Mouse (Mus musculus): ENCODE data around the gene Cel. TPM values are rescaled to one million over a fixed set of nuclear protein-coding genes. Genes with fewer than 3 reads are reported as not detected.
"Not testable (repeated sequence)": the region's sequence is repeated elsewhere in the genome, so short reads cannot be mapped to it uniquely, and the experiment has no call there.

Gene Cel
- polyA plus RNA-seq, 1 experiment from 2014 or later = not detected

DNA sequence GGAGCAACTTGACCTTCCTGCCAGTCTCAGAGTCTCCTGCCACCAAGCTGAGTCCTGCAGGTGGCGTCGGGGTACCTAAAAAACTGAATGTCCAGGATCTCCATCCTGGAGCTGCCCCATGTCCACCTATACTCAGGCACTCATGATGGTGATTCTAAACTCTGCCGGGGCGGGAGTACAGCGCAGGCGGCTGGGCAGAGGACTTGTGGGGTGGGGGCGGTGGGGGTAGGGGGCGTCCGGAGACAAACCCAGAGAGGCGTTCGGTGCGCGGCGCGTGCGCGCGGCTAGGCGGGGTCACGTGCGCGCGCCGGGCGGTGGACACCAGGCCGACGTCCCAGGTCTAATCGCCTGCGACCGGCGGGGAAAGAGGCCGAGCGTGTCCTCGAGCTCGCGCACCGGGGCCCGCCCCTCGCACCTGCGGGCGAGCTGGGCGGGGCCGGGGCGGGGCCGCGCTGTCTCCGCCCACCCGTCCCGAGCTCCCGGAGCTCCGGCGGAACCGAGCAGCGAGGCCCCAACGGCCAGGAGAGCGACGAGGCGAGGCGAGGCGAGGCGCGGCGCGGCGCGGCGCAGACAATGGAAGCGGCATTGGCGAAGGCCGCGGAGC, 50.3 kb downstream of the Cel start, which contains the start of gene Ralgds:
Gene Ralgds (plus strand): TSS at position 328 of the 604 bp plus-strand sequence.
- no peaks in the 10 kb centered on the region for H3K36me3 ChIP-seq (ENCODE audit: insufficient read depth)
- H3K4me1 ChIP-seq (ENCODE audit: insufficient read depth) = peaks cover 6% of the 10 kb centered on the region; the same call in 1 of the 2 replicates
- peak within 1 kb of the TSS; percentile 70 for H3K4me3 ChIP-seq (ENCODE audit: low read depth, low read length)
- under 1% methylated on average over 67 of the region's 71 CpGs for WGBS
- H3K9me3 ChIP-seq (ENCODE audit: low read depth, low read length) = no peaks in the 10 kb centered on the region
- H3K27ac ChIP-seq (ENCODE audit: low read depth) = peak within 1 kb of the TSS; percentile 72
- H3K9ac ChIP-seq = peak within 1 kb of the TSS; percentile 77
- H3K4me2 ChIP-seq = peak within 1 kb of the TSS; percentile 98
- DNase-seq (peak; percentile 75), ATAC-seq (ENCODE audit: insufficient read depth) (peak; percentile 74)
- TF ChIP-seq CTCF (IDR thresholded peaks at IDR 0.05; ENCODE audit: low read depth) = peak; percentile 26; the same call in 1 of the 2 replicates
- no peaks in the 10 kb centered on the region for H3K27me3 ChIP-seq (ENCODE audit: insufficient read depth, low read length)

DNA sequence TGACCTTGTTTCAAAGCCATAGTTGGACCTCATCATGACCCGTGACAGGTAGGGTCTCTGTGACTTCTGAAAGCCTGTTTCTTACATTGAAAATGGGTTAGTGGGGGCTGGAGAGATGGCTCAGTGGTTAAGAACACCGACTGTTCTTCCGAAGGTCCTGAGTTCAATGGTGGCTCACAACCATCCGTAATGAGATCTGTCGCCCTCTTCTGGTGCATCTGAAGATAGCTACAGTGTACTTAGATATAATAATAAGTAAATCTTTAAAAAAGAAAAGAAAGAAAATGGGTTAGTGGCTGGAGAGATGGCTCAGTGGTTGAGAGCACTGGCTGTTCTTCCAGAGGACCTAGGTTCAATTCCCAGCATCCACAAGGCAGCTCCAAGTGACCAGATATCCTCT, 51.6 kb downstream of the Cel start:
- not testable (repeated sequence) for H3K4me2 ChIP-seq; H3K9me3 ChIP-seq (ENCODE audit: low read depth, low read length); H3K9ac ChIP-seq; H3K36me3 ChIP-seq (ENCODE audit: insufficient read depth); H3K27ac ChIP-seq (ENCODE audit: low read depth); H3K4me1 ChIP-seq (ENCODE audit: insufficient read depth); H3K4me3 ChIP-seq (ENCODE audit: low read depth, low read length); ATAC-seq (ENCODE audit: insufficient read depth); H3K27me3 ChIP-seq (ENCODE audit: insufficient read depth, low read length); DNase-seq
- TF ChIP-seq CTCF (IDR thresholded peaks at IDR 0.05; ENCODE audit: low read depth) = peak; percentile 31; the same call in 1 of the 2 replicates
- WGBS = 43% methylated on average over 5 of the region's 5 CpGs

DNA sequence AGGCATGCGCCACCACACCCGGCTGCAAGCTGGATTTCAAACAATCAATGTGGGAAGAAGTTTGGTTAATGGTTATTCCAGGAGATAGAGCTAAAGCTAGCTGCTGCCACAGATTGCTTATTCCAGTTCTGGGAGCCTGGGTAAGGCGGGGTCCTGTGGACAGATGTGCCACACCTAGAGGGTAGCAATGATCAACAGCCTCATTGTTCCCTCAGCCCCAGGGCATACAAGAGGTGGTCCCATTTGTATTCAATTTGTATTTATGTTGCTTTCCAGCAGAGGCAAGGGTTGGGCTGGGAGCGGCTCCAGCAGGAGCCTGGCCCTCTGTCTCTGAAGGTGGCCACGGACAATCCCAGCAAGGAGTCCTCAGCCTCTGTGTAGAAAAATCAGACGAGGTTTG, 56.9 kb downstream of the Cel start:
- no peaks in the 10 kb centered on the region for H3K36me3 ChIP-seq (ENCODE audit: insufficient read depth)
- no peak overlapping the region for H3K4me3 ChIP-seq (ENCODE audit: low read depth, low read length)
- no peak overlapping the region for H3K4me2 ChIP-seq
- DNase-seq = no peak
- WGBS = 83% methylated on average over 6 of the region's 6 CpGs
- no peaks in the 10 kb centered on the region for H3K9me3 ChIP-seq (ENCODE audit: low read depth, low read length)
- TF ChIP-seq CTCF (IDR thresholded peaks at IDR 0.05; ENCODE audit: low read depth) = no peak
- no peak overlapping the region for H3K27ac ChIP-seq (ENCODE audit: low read depth)
- H3K4me1 ChIP-seq (ENCODE audit: insufficient read depth) = no peaks in the 10 kb centered on the region
- ATAC-seq (ENCODE audit: insufficient read depth) = no peak
- no peak overlapping the region for H3K9ac ChIP-seq
- H3K27me3 ChIP-seq (ENCODE audit: insufficient read depth, low read length) = no peaks in the 10 kb centered on the region

DNA sequence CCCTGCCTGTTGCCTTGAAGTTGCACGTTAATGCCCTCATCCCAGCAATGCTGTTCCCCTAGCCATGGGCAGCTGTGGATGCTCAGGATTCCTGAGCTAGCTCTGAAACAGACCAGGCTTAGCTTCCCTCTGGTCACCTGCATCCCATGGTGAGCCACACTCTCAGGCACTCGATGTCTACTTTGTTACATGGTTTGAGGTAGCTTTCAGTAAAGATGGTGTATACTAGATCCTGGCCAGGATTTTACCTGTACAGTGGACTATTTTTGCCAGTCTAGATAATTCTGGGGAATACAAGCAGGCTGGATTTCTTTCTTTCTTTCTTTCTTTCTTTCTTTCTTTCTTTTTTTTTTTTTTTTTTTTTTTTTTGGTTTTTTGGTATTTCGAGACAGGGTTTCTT, 57.4 kb downstream of the Cel start, which contains the start of gene Gm10134:
Gene Gm10134 (plus strand): TSS at position 301 of the 400 bp plus-strand sequence.
- Histone ChIP-seq H3K4me3 (ENCODE audit: low read depth, low read length) (no peak within 1 kb of the TSS), H3K36me3 (ENCODE audit: insufficient read depth) (no peaks in the 10 kb centered on the region), H3K4me2 (no peak within 1 kb of the TSS), H3K4me1 (ENCODE audit: insufficient read depth) (no peaks in the 10 kb centered on the region), H3K9ac (no peak within 1 kb of the TSS), H3K27me3 (ENCODE audit: insufficient read depth, low read length) (no peaks in the 10 kb centered on the region), H3K27ac (ENCODE audit: low read depth) (no peak within 1 kb of the TSS), H3K9me3 (ENCODE audit: low read depth, low read length) (no peaks in the 10 kb centered on the region)
- ATAC-seq (ENCODE audit: insufficient read depth) (no peak), DNase-seq (no peak)
- 67% methylated on average over 3 of the region's 3 CpGs for WGBS
- TF ChIP-seq CTCF (IDR thresholded peaks at IDR 0.05; ENCODE audit: low read depth) = no peak

Small RNA genes within 50 kb of the gene (microRNA-seq; reads per million reads assigned to microRNA genes)
- not detected for gene Gm22824 (ENCODE audit: borderline number of aligned reads)

Other genes with a start within 250 kb of the Cel start
- gene Ppp1r26, start 116.6 kb downstream of the Cel start, polyA plus RNA-seq (2014; fragmentation: Nextera tagmentation; extraction: Ambion mirVana) = 5.9 and 6.8 TPM in 2 replicates
- 1.3 TPM in 1 of 2 replicates, not detected in the other for gene 1700007K13Rik, start 97.1 kb downstream of the Cel start, polyA plus RNA-seq (2014; fragmentation: Nextera tagmentation; extraction: Ambion mirVana)
- 58.5 and 59.9 TPM in 2 replicates for gene Mrps2, start 95.3 kb downstream of the Cel start, polyA plus RNA-seq (2014; fragmentation: Nextera tagmentation; extraction: Ambion mirVana)
- 0.41 and 0.76 TPM in 2 replicates for gene Gbgt1, start 66.5 kb downstream of the Cel start, polyA plus RNA-seq (2014; fragmentation: Nextera tagmentation; extraction: Ambion mirVana)
- 1.2 and 2.4 TPM in 2 replicates for gene Gm10134, start 57.3 kb downstream of the Cel start, polyA plus RNA-seq (2014; fragmentation: Nextera tagmentation; extraction: Ambion mirVana)
- 34.3 and 34.7 TPM in 2 replicates for gene Ralgds, start 50.3 kb downstream of the Cel start, polyA plus RNA-seq (2014; fragmentation: Nextera tagmentation; extraction: Ambion mirVana)
- 33.9 and 41.9 TPM in 2 replicates for gene Gtf3c5, start 20.3 kb upstream of the Cel start, polyA plus RNA-seq (2014; fragmentation: Nextera tagmentation; extraction: Ambion mirVana)
- 0.51 and 0.69 TPM in 2 replicates for gene Gfi1b, start 58.6 kb upstream of the Cel start, polyA plus RNA-seq (2014; fragmentation: Nextera tagmentation; extraction: Ambion mirVana)
- gene Tsc1, start 77.8 kb upstream of the Cel start, polyA plus RNA-seq (2014; fragmentation: Nextera tagmentation; extraction: Ambion mirVana) = 19.9 and 22.2 TPM in 2 replicates
- gene Spaca9, start 136.3 kb upstream of the Cel start, polyA plus RNA-seq (2014; fragmentation: Nextera tagmentation; extraction: Ambion mirVana) = 1.8 and 2.5 TPM in 2 replicates
- 0.61 and 0.93 TPM in 2 replicates for gene Ak8, start 136.8 kb upstream of the Cel start, polyA plus RNA-seq (2014; fragmentation: Nextera tagmentation; extraction: Ambion mirVana)